Mouse (Mus musculus) spleen, adult 18-20 months (tissue): ENCODE measurements around the gene Vsx1.

ENCODE experiments used
- DNase-seq, 2 experiments: peaks; one replicate each; pipeline ENCODE4 v3.0.0; 2022; ENCODE audit warnings: mixed read lengths in 2 of 2

The Vsx1 gene

GRCm38 (mm10) chr2:150643726-150644415, 45.3 kb downstream of the Vsx1 start:
- DNase-seq: no peak

GRCm38 (mm10) chr2:150643166-150643565, 46.0 kb downstream of the Vsx1 start:
- DNase-seq: no peak

GRCm38 (mm10) chr2:150638370-150638733, 50.8 kb downstream of the Vsx1 start:
- DNase-seq: no peak

- no peak for DNase-seq
Measured at GRCm38 (mm10) chr2:150637702-150638369, 51.3 kb downstream of the Vsx1 start.

- DNase-seq: no peak
Measured at GRCm38 (mm10) chr2:150635877-150636446, 53.2 kb downstream of the Vsx1 start.
